Mouse (Mus musculus) MEL (cell line): ENCODE data around the gene Urb1. TPM values are rescaled to one million over a fixed set of nuclear protein-coding genes. Genes with fewer than 3 reads are reported as not detected.

Experiments
- DNase-seq: peaks from one replicate; pipeline ENCODE4 v3.0.0; 2011; ENCODE audit warnings: low read depth, low spot score
- H3K27ac ChIP-seq: 2 replicates; pipeline ENCODE4 v1.5.1; 2012; ENCODE audit warnings: low read depth, mild to moderate bottlenecking, control low read depth, low read length, moderate library complexity; ENCODE audit not compliant: control insufficient read depth
- H3K27me3 ChIP-seq, 2 experiments: fragments of 150-350 bp in 1 of 2; sonication (generic) in 1 of 2; 2 replicates each; pipeline ENCODE4 v1.6.1; 2012; ENCODE audit warnings: low read length in 2 of 2, mild to moderate bottlenecking in 2 of 2, improper control_type of control experiment in 1 of 2, moderate library complexity in 1 of 2; ENCODE audit not compliant: insufficient read depth in 2 of 2, control insufficient read depth in 1 of 2
- H3K36me3 ChIP-seq, 2 experiments: 2 replicates each; pipeline ENCODE4 v1.6.1; 2012 to 2014; ENCODE audit warnings: low read length in 2 of 2, improper control_type of control experiment in 1 of 2, inconsistent platforms in 1 of 2, mild to moderate bottlenecking in 1 of 2; ENCODE audit not compliant: insufficient read depth in 2 of 2, control insufficient read depth in 1 of 2
- H3K4me1 ChIP-seq, 2 experiments: fragments of 150-350 bp in 1 of 2; sonication (generic) in 1 of 2; 2 replicates each; pipeline ENCODE4 v1.6.1; 2012; ENCODE audit warnings: low read length in 2 of 2, improper control_type of control experiment in 1 of 2, mild to moderate bottlenecking in 1 of 2; ENCODE audit not compliant: insufficient read depth in 2 of 2, control insufficient read depth in 1 of 2
- H3K4me3 ChIP-seq, 2 experiments: fragments of 150-350 bp in 1 of 2; sonication (generic) in 1 of 2; 2 replicates each; pipeline ENCODE4 v1.5.1; 2012; ENCODE audit warnings: low read depth in 2 of 2, low read length in 2 of 2, mild to moderate bottlenecking in 2 of 2, moderate library complexity in 2 of 2, control low read depth in 1 of 2, improper control_type of control experiment in 1 of 2; ENCODE audit not compliant: control insufficient read depth in 1 of 2, insufficient read depth in 1 of 2
- H3K79me2 ChIP-seq: 2 replicates; pipeline ENCODE4 v1.6.1; 2012; ENCODE audit warnings: mild to moderate bottlenecking, low read length, moderate library complexity; ENCODE audit not compliant: control insufficient read depth, poor library complexity, insufficient read depth
- H3K9ac ChIP-seq: 2 replicates; pipeline ENCODE4 v1.6.1; 2012; ENCODE audit warnings: low read depth, mild to moderate bottlenecking, control low read depth, low read length, moderate library complexity; ENCODE audit not compliant: control insufficient read depth, poor library complexity, severe bottlenecking
- H3K9me3 ChIP-seq: fragments of 150-350 bp; sonication (generic); replicated peaks from 2 replicates; pipeline ENCODE4 v1.6.1; 2012; ENCODE audit warnings: mild to moderate bottlenecking, low read length, improper control_type of control experiment, moderate library complexity; ENCODE audit not compliant: insufficient read depth
- CHD2 ChIP-seq: IDR thresholded peaks from 2 replicates; pipeline ENCODE4 v1.6.1; 2011; ENCODE audit warnings: low read length, improper control_type of control experiment
- EP300 ChIP-seq, 2 experiments: IDR thresholded peaks; 2 replicates each; pipeline ENCODE4 v1.6.1; 2011; ENCODE audit warnings: improper control_type of control experiment in 2 of 2, low read length in 2 of 2, low read depth in 1 of 2, mild to moderate bottlenecking in 1 of 2
- ETS1 ChIP-seq: IDR thresholded peaks from 2 replicates; pipeline ENCODE4 v1.6.1; 2012; ENCODE audit warnings: low read depth, mild to moderate bottlenecking, inconsistent platforms, low read length, improper control_type of control experiment, moderate library complexity
- GABPA ChIP-seq: IDR thresholded peaks from 2 replicates; pipeline ENCODE4 v1.6.1; 2012; ENCODE audit warnings: low read depth, mild to moderate bottlenecking, inconsistent platforms, low read length, improper control_type of control experiment, moderate library complexity
- GATA1 ChIP-seq: IDR thresholded peaks from 2 replicates; pipeline ENCODE4 v1.6.1; 2011; ENCODE audit warnings: low read depth, low read length, improper control_type of control experiment
- HCFC1 ChIP-seq: IDR thresholded peaks from 2 replicates; pipeline ENCODE4 v1.6.1; 2012; ENCODE audit warnings: low read depth, mild to moderate bottlenecking, inconsistent platforms, low read length, improper control_type of control experiment, moderate library complexity
- MAFK ChIP-seq: IDR thresholded peaks from 2 replicates; pipeline ENCODE4 v1.6.1; 2011; ENCODE audit warnings: low read depth, mild to moderate bottlenecking, low read length, improper control_type of control experiment, borderline replicate concordance
- MYB ChIP-seq: IDR thresholded peaks from 2 replicates; pipeline ENCODE4 v1.6.1; 2011; ENCODE audit warnings: mild to moderate bottlenecking, low read depth, low read length, improper control_type of control experiment
- MYC ChIP-seq: IDR thresholded peaks from 2 replicates; pipeline ENCODE4 v1.6.1; 2011; ENCODE audit warnings: low read depth, mild to moderate bottlenecking, low read length, improper control_type of control experiment, moderate library complexity
- NELFE ChIP-seq: IDR thresholded peaks from 2 replicates; pipeline ENCODE4 v1.6.1; 2011; ENCODE audit warnings: low read depth, low read length, improper control_type of control experiment
- POLR2A ChIP-seq, 2 experiments: IDR thresholded peaks; 2 replicates each; pipeline ENCODE4 v1.6.1; 2011 to 2012; ENCODE audit warnings: low read length in 2 of 2, mild to moderate bottlenecking in 2 of 2, control low read depth in 1 of 2, improper control_type of control experiment in 1 of 2, low read depth in 1 of 2, moderate library complexity in 1 of 2; ENCODE audit not compliant: control insufficient read depth in 1 of 2, insufficient read depth in 1 of 2, poor library complexity in 1 of 2
- POLR2AphosphoS2 ChIP-seq: IDR thresholded peaks from 2 replicates; pipeline ENCODE4 v1.6.1; 2011; ENCODE audit warnings: low read length, improper control_type of control experiment
- POLR2AphosphoS5 ChIP-seq: IDR thresholded peaks from 2 replicates; pipeline ENCODE4 v1.6.1; 2012; ENCODE audit warnings: low read depth, borderline replicate concordance, mild to moderate bottlenecking, inconsistent platforms, low read length, moderate library complexity, mixed read lengths
- RAD21 ChIP-seq: IDR thresholded peaks from 2 replicates; pipeline ENCODE4 v1.6.1; 2011; ENCODE audit warnings: mild to moderate bottlenecking, low read depth, low read length, improper control_type of control experiment
- RCOR1 ChIP-seq: IDR thresholded peaks from 2 replicates; pipeline ENCODE4 v1.6.1; 2012; ENCODE audit warnings: low read depth, mild to moderate bottlenecking, inconsistent platforms, low read length, improper control_type of control experiment
- SIN3A ChIP-seq: IDR thresholded peaks from 2 replicates; pipeline ENCODE4 v1.6.1; 2012; ENCODE audit warnings: low read length, improper control_type of control experiment, inconsistent platforms
- SMC3 ChIP-seq: IDR thresholded peaks from 2 replicates; pipeline ENCODE4 v1.6.1; 2011; ENCODE audit warnings: low read depth, low read length, improper control_type of control experiment
- TBP ChIP-seq: IDR thresholded peaks from 2 replicates; pipeline ENCODE4 v1.8.0; 2011; ENCODE audit warnings: low read depth, low read length, improper control_type of control experiment
- TCF12 ChIP-seq: IDR thresholded peaks from 2 replicates; pipeline ENCODE4 v1.6.1; 2014; ENCODE audit warnings: low read depth, mild to moderate bottlenecking, inconsistent platforms, low read length, improper control_type of control experiment, moderate library complexity
- UBTF ChIP-seq: IDR thresholded peaks from 2 replicates; pipeline ENCODE4 v1.6.1; 2012; ENCODE audit warnings: low read depth, mild to moderate bottlenecking, inconsistent platforms, low read length, improper control_type of control experiment, moderate library complexity, borderline replicate concordance; ENCODE audit not compliant: insufficient read depth
- ZNF384 ChIP-seq: IDR thresholded peaks from 2 replicates; pipeline ENCODE4 v1.6.1; 2012; ENCODE audit warnings: low read depth, mild to moderate bottlenecking, inconsistent platforms, low read length, improper control_type of control experiment
- polyA plus RNA-seq, 2 experiments: library from polyadenylated mRNA; stranded (reverse) in 1 of 2; unstranded in 1 of 2; fragments of >175 nt in 1 of 2; fragments of >200 nt in 1 of 2; gene quantifications; 2 replicates each; pipeline versions ENCODE4 v1.2.1 to v1.2.4; 2012; ENCODE audit warnings: low replicate concordance in 2 of 2, low read depth in 1 of 2; ENCODE audit not compliant: insufficient read length in 2 of 2, insufficient read depth in 1 of 2, missing spikeins in 1 of 2
- total RNA-seq: library from RNA; depleted of rRNA; stranded (reverse); fragments of 300-350 nt; gene quantifications from 2 replicates; pipeline ENCODE4 v1.2.3, GENCODE M21; 2012

Urb1 gene
- total and polyA plus RNA-seq, 3 experiments = 26.2 to 36.7 (median 35.3) TPM

DNA sequence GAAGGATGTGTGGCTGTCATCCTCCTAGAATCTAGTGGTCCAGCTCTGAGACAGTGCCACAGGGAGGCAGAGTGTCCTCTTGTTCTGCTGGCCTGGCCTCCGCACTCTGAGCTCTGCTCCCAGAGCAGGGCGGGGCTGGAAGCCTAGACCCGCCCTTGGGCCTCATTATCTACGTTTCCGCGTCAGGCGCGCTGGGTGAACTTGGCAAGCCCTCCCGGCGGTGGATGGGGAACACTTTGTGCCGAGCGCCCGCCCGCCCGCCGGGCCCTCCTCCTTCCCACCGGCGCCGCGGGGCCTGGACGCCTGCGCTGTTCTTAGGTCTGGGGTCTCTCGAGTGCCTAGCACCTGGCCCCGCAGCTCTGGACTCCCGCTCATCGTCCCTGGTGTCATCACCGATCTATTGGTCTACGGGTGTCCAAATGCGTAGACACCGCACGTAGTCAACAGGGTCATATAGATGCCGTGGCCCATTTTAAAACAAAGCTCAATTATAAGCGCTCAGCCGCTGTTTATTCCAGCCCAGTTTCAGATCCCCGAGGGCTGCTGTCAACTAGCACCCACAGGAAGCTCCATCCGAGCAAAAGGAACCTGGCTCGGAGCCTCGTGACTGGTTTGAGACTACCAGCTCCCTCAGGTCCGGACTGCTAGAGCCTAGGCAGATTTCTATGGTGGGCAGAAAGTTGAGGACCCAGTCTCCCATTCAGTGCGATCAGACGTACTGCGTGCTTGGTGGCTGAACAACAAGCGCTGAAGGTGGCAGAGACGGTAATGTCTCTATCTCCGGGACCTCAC, 19.9 kb upstream of the Urb1 start (continued):
- TF ChIP-seq TBP (no peak), GATA1 (peak; percentile 46; the same call in 1 of the 2 replicates), CHD2 (no peak), MAFK (no peak), RAD21 (peak; percentile 38), MYB (no peak), ZNF384 (no peak), ETS1 (peak; percentile 52), POLR2AphosphoS5 (no peak), GABPA (no peak), EP300 (IDR thresholded peaks at IDR 0.05; ENCODE audit: low read depth in 1 of 2, low read length in 2 of 2) (no peak), POLR2AphosphoS2 (no peak), NELFE (peak; percentile 53; the same call in 1 of the 2 replicates), UBTF (0 out of 2 replicates have a peak, but pooled peaks have one; percentile 35), POLR2A (IDR thresholded peaks at IDR 0.05; ENCODE audit: control insufficient read depth in 1 of 2, insufficient read depth in 1 of 2, low read depth in 1 of 2, low read length in 2 of 2, poor library complexity in 1 of 2) (peak; percentile 45 to 55; a peak in 2 of 4 replicates), SIN3A (peak; percentile 63)

DNA sequence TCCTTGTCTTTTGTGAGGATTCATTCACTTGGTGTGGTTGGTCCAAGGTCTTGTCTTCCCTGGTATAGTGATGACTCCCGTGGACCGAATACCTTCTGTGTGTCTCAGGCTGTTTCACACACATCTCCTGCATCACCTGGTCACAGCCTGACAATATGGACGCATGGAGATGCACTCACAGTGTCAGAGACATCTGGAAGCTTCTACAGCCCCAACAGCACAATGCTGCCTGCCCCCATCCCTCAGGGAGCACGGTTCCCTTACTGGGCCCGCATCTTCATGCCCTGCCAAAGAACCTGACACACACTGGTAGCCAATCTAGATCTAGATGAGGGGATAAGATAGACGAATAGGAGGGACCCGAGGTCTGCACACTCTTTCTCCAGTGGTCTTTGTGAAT, 18.9 kb upstream of the Urb1 start:
- H3K27me3 ChIP-seq = 0 out of 4 replicates have a peak, but pooled peaks cover 0 to 4% of the 10 kb centered on the region in 2 experiments
- H3K9ac ChIP-seq = no peak overlapping the region
- no peaks in the 10 kb centered on the region; the same call in 1 of the 2 replicates for H3K79me2 ChIP-seq
- no peak overlapping the region for H3K27ac ChIP-seq
- H3K4me1 ChIP-seq = peaks cover 0 to 9% of the 10 kb centered on the region in 2 experiments; a peak in 2 of 4 replicates
- no peaks in the 10 kb centered on the region; a peak in 1 of 4 replicates for H3K36me3 ChIP-seq
- TF ChIP-seq HCFC1 = no peak
- no peak for TF ChIP-seq SIN3A
- TF ChIP-seq RCOR1 = no peak
- no peak for TF ChIP-seq TCF12
- no peak for TF ChIP-seq MAFK
- no peak for TF ChIP-seq MYC
- 0 out of 2 replicates have a peak, but pooled peaks have one; percentile 28 for TF ChIP-seq GATA1
- TF ChIP-seq SMC3 = no peak
- TF ChIP-seq GABPA = no peak
- no peaks in the 10 kb centered on the region for H3K9me3 ChIP-seq
- H3K4me3 ChIP-seq = no peak overlapping the region
- no peak for DNase-seq
